Mouse (Mus musculus): ENCODE results near the gene Nmd3.

DNA sequence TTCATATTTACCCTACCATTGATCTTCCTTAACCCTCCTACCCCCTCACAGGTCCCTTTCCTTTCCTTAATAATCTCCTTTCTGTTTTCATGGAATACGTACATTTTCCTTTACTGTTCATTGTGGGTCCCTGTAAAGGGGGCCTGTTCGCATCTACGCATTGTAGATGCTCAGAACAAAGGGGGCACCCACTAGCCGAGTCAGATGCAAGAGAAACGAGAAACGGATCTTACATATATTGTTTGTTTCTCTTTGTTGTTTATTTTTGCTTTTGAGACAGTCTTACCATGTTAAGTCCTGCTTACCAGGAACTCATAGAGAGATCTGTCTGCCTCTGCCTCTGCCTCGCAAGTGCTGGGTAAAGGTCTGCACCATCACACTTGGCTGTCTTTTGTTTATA is 1.4 kb downstream of the Nmd3 start:
- TF ChIP-seq HCFC1 (IDR thresholded peaks at IDR 0.05; ENCODE audit: borderline replicate concordance, insufficient read depth, low read length) (no peak), MAFK (IDR thresholded peaks at IDR 0.05; ENCODE audit: insufficient read depth, low read depth, low read length) (no peak), ZNF384 (IDR thresholded peaks at IDR 0.05; ENCODE audit: low read depth, low read length) (no peak)

Measured in ES-E14 (cell line).